In genomic region chr16:95356962-95357955, GRCm38 (mm10) we compare ENCODE assay signal across 25 mouse cellular contexts.
A peak's percentile ranks its signal among the peaks of the same experiment; 100 is the strongest.
DNase-seq lines count a peak whose midpoint lies in the region; ATAC-seq lines count a peak whose summit lies in the region.
"Had no signal": no experiment of that assay in that cellular context is flagged by ENCODE, and none has a peak within 500 bp of the region (broad histone marks: within the 10 kb centered on the region; RNA-seq: fewer than 3 reads in every experiment).

No protein-coding gene starts in this region.

- no peak for DNase-seq in hindbrain, embryonic 10.5 days (ENCODE audit: low spot score)
- no peak for DNase-seq in liver, embryonic 13.5 days
- no peak for DNase-seq in liver
- no peak for DNase-seq in urinary bladder, postnatal 14 days (ENCODE audit: low spot score)
- no peak for DNase-seq in cerebellum, adult 11-12 months
- DNase-seq: adrenal gland, adult 8-10 months; cerebellum, adult 9-10 months; gastrocnemius, postnatal 10 days; heart, postnatal 10 days; kidney, adult 18-20 months; kidney, postnatal 10 days; lung, postnatal 36 days; thymus, postnatal 25 days had no signal

- H3K27me3 ChIP-seq in hindbrain, embryonic 15.5 days, result no peaks in the 10 kb centered on the region
- H3K27me3 ChIP-seq in hindbrain, embryonic 10.5 days (ENCODE audit: insufficient read depth, poor library complexity, severe bottlenecking), result no peaks in the 10 kb centered on the region
- no peaks in the 10 kb centered on the region for H3K27me3 ChIP-seq in liver, embryonic 13.5 days
- no peaks in the 10 kb centered on the region for H3K27me3 ChIP-seq in limb, embryonic 15.5 days
- H3K27me3 ChIP-seq: hindbrain, embryonic 12.5 days; liver, embryonic 15.5 days; lung, embryonic 15.5 days; midbrain, embryonic 13.5 days had no signal

- no peaks in the 10 kb centered on the region for H3K4me1 ChIP-seq in hindbrain, embryonic 15.5 days (replicated peaks)
- H3K4me1 ChIP-seq in hindbrain, embryonic 10.5 days (replicated peaks), result peaks cover under 1% of the 10 kb centered on the region; the same call in 1 of the 2 replicates
- H3K4me1 ChIP-seq in liver, embryonic 13.5 days (replicated peaks), result no peaks in the 10 kb centered on the region
- peaks cover 14% of the 10 kb centered on the region for H3K4me1 ChIP-seq in limb, embryonic 15.5 days
- H3K4me1 ChIP-seq: hindbrain, embryonic 12.5 days; liver, embryonic 15.5 days; lung, embryonic 15.5 days had no signal

- no peaks in the 10 kb centered on the region for H3K9me3 ChIP-seq in hindbrain, embryonic 15.5 days
- H3K9me3 ChIP-seq in hindbrain, embryonic 10.5 days, result no peaks in the 10 kb centered on the region
- H3K9me3 ChIP-seq in liver, embryonic 13.5 days (replicated peaks), result no peaks in the 10 kb centered on the region
- no peaks in the 10 kb centered on the region for H3K9me3 ChIP-seq in limb, embryonic 15.5 days
- H3K9me3 ChIP-seq: heart, embryonic 10.5 days; hindbrain, embryonic 12.5 days; liver, embryonic 15.5 days; lung, embryonic 15.5 days; megakaryocyte, embryonic 14.5 days; midbrain, embryonic 13.5 days had no signal

- H3K4me2 ChIP-seq in hindbrain, embryonic 15.5 days, result no peak overlapping the region
- no peak overlapping the region for H3K4me2 ChIP-seq in liver, embryonic 13.5 days
- no peak overlapping the region for H3K4me2 ChIP-seq in limb, embryonic 15.5 days
- H3K4me2 ChIP-seq: hindbrain, embryonic 12.5 days; liver, embryonic 15.5 days; lung, embryonic 15.5 days; midbrain, embryonic 13.5 days had no signal

- no peaks in the 10 kb centered on the region for H3K36me3 ChIP-seq in hindbrain, embryonic 15.5 days
- H3K36me3 ChIP-seq in hindbrain, embryonic 10.5 days, result no peaks in the 10 kb centered on the region
- H3K36me3 ChIP-seq in liver, embryonic 13.5 days, result no peaks in the 10 kb centered on the region
- peaks cover 11% of the 10 kb centered on the region; the same call in 1 of the 2 replicates for H3K36me3 ChIP-seq in limb, embryonic 15.5 days
- H3K36me3 ChIP-seq: hindbrain, embryonic 12.5 days; liver, embryonic 15.5 days; lung, embryonic 15.5 days; midbrain, embryonic 13.5 days had no signal

- H3K27ac ChIP-seq in hindbrain, embryonic 15.5 days (replicated peaks), result no peak overlapping the region
- H3K27ac ChIP-seq in hindbrain, embryonic 10.5 days, result no peak overlapping the region
- no peak overlapping the region for H3K27ac ChIP-seq in liver, embryonic 13.5 days
- peak overlapping the region; percentile 22; the same call in 1 of the 2 replicates for H3K27ac ChIP-seq in limb, embryonic 15.5 days
- H3K27ac ChIP-seq: heart, embryonic 10.5 days; hindbrain, embryonic 12.5 days; left cerebral cortex, adult 2 months; liver, embryonic 15.5 days; lung, embryonic 15.5 days; midbrain, embryonic 13.5 days had no signal

- H3K4me3 ChIP-seq in hindbrain, embryonic 15.5 days, result no peak overlapping the region
- H3K4me3 ChIP-seq in hindbrain, embryonic 10.5 days, result no peak overlapping the region
- H3K4me3 ChIP-seq in liver, embryonic 13.5 days (replicated peaks), result no peak overlapping the region
- H3K4me3 ChIP-seq in limb, embryonic 15.5 days, result no peak overlapping the region
- H3K4me3 ChIP-seq: heart, embryonic 10.5 days; hindbrain, embryonic 12.5 days; left cerebral cortex, adult 2 months; liver, embryonic 15.5 days; lung, embryonic 15.5 days; midbrain, embryonic 13.5 days had no signal

- WGBS in hindbrain, embryonic 15.5 days, result 79% methylated on average over 12 of the region's 12 CpGs
- WGBS in hindbrain, embryonic 10.5 days, result 85% methylated on average over 12 of the region's 12 CpGs
- WGBS in liver, embryonic 13.5 days (ENCODE audit: insufficient replicate concordance), result 73% methylated on average over 12 of the region's 12 CpGs
- 58% methylated on average over 12 of the region's 12 CpGs for WGBS in limb, embryonic 15.5 days

- no peak overlapping the region for H3K9ac ChIP-seq in hindbrain, embryonic 15.5 days
- H3K9ac ChIP-seq in liver, embryonic 13.5 days, result no peak overlapping the region
- H3K9ac ChIP-seq in limb, embryonic 15.5 days, result no peak overlapping the region
- H3K9ac ChIP-seq: hindbrain, embryonic 12.5 days; liver, embryonic 15.5 days; lung, embryonic 15.5 days; midbrain, embryonic 13.5 days had no signal

- 0 out of 2 replicates have a peak, but pooled peaks have one; percentile 45 for ATAC-seq in hindbrain, embryonic 15.5 days (ENCODE audit: low FRiP score, low read depth)
- 0 out of 2 replicates have a peak, but pooled peaks have one; percentile 31 for ATAC-seq in liver, embryonic 13.5 days (ENCODE audit: low read depth)
- 0 out of 2 replicates have a peak, but pooled peaks have one; percentile 21 for ATAC-seq in erythroid progenitor cell, adult 5-6 weeks (replicated peaks; ENCODE audit: low FRiP score, poor library complexity, severe bottlenecking)
- ATAC-seq in limb, embryonic 15.5 days (ENCODE audit: insufficient number of reproducible peaks, low FRiP score, low TSS enrichment, low read depth), result no peak; the same call in 1 of the 2 replicates
- ATAC-seq: forebrain, embryonic 14.5 days; inflammation-experienced regulatory T-cells, adult 6 months; midbrain, embryonic 13.5 days had no signal
